Mouse (Mus musculus): ENCODE measurements at regions not wholly inside any gene's neighbourhood (a gene's known extent, or its start where the extent isn't known, plus 50 kb on each side); places are given as distances from the start of the nearest gene placed in this dataset.

DNA sequence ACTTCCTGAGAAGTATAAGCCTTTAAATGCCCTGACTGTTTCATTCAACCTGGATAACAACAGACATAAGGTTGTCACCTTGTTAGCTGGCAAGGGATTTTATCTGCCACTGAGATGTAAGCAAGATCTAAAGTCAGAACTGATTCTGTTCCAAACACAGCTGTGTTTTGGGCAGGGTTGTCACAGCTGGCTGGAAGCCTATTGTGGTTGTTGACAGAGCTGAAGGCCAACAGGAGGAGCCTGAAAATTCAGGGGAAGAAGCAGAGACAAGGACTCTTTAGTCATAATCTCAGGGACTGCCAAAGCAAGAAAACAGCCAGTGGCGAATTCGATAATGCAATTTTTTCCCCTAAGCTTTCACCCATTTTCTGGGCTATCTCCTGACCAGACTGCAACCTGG lies 118.5 kb upstream of the Sdr16c6 start:
- DNase-seq (ENCODE audit: low read depth, low spot score): no peak
- Histone ChIP-seq H3K9ac (ENCODE audit: insufficient read depth, low read depth, low read length, poor library complexity, severe bottlenecking) (no peak overlapping the region), H3K9me3 (ENCODE audit: control insufficient read depth, insufficient read depth, low read depth, low read length) (no peaks in the 10 kb centered on the region), H3K27ac (ENCODE audit: insufficient read depth, low read depth, low read length, poor library complexity, severe bottlenecking) (no peak overlapping the region), H3K4me1 (ENCODE audit: control insufficient read depth in 2 of 2, insufficient read depth in 2 of 2, low read length in 2 of 2, poor library complexity in 1 of 2) (no peaks in the 10 kb centered on the region), H3K36me3 (ENCODE audit: control insufficient read depth, insufficient read depth, low read length, poor library complexity, severe bottlenecking) (no peaks in the 10 kb centered on the region), H3K4me3 (ENCODE audit: insufficient read depth in 1 of 2, low read depth in 1 of 2, low read length in 2 of 2, poor library complexity in 1 of 2, severe bottlenecking in 1 of 2) (no peak overlapping the region)
- TF ChIP-seq ZNF384 (IDR thresholded peaks at IDR 0.05; ENCODE audit: low read depth, low read length): no peak
- TF ChIP-seq CHD2 (IDR thresholded peaks at IDR 0.05; ENCODE audit: low read depth, low read length): no peak
- no peak for TF ChIP-seq MAFK (IDR thresholded peaks at IDR 0.05; ENCODE audit: insufficient read depth, low read depth, low read length)
- no peak for TF ChIP-seq ZC3H11A (IDR thresholded peaks at IDR 0.05; ENCODE audit: borderline replicate concordance, low read depth, low read length)
- TF ChIP-seq HCFC1 (IDR thresholded peaks at IDR 0.05; ENCODE audit: borderline replicate concordance, insufficient read depth, low read length): no peak
- in situ Hi-C loops (cut with MboI; ENCODE audit: low sequenced_read_pairs in 2 of 2, unreplicated experiment in 2 of 2): no loop called here

DNA sequence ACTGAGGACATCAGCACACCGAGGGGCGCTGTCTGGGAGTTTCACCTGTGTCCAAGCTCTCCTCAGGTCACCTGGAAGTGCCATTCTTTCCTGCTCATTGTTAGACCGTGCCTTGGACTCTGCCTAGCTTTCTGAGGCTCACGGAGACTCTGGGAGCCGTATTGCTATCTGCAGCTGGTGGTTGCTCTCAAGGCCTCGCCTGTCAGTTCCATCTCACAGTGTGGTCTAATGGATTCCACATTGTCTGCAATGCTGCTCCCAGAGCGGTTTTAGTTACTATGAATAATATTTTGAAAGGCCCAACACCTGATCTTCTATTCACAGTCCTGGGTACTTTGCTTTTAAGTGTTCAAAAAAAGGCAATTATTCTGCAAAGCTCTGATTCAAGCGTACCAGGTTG lies 117.9 kb upstream of the Sdr16c6 start:
- Histone ChIP-seq H3K4me1 (ENCODE audit: control insufficient read depth in 2 of 2, insufficient read depth in 2 of 2, low read length in 2 of 2, poor library complexity in 1 of 2) (no peaks in the 10 kb centered on the region), H3K4me3 (ENCODE audit: insufficient read depth in 1 of 2, low read depth in 1 of 2, low read length in 2 of 2, poor library complexity in 1 of 2, severe bottlenecking in 1 of 2) (no peak overlapping the region), H3K9me3 (ENCODE audit: control insufficient read depth, insufficient read depth, low read depth, low read length) (no peaks in the 10 kb centered on the region), H3K36me3 (ENCODE audit: control insufficient read depth, insufficient read depth, low read length, poor library complexity, severe bottlenecking) (no peaks in the 10 kb centered on the region), H3K9ac (ENCODE audit: insufficient read depth, low read depth, low read length, poor library complexity, severe bottlenecking) (no peak overlapping the region), H3K27ac (ENCODE audit: insufficient read depth, low read depth, low read length, poor library complexity, severe bottlenecking) (no peak overlapping the region)
- DNase-seq (ENCODE audit: low read depth, low spot score): no peak
- in situ Hi-C loops (cut with MboI; ENCODE audit: low sequenced_read_pairs in 2 of 2, unreplicated experiment in 2 of 2): no loop called here
- no peak for TF ChIP-seq ZC3H11A (IDR thresholded peaks at IDR 0.05; ENCODE audit: borderline replicate concordance, low read depth, low read length)
- no peak for TF ChIP-seq ZNF384 (IDR thresholded peaks at IDR 0.05; ENCODE audit: low read depth, low read length)
- no peak for TF ChIP-seq MAFK (IDR thresholded peaks at IDR 0.05; ENCODE audit: insufficient read depth, low read depth, low read length)
- TF ChIP-seq HCFC1 (IDR thresholded peaks at IDR 0.05; ENCODE audit: borderline replicate concordance, insufficient read depth, low read length): no peak
- no peak for TF ChIP-seq CHD2 (IDR thresholded peaks at IDR 0.05; ENCODE audit: low read depth, low read length)

All from ES-E14 (cell line).